Mouse (Mus musculus) myocyte (in vitro differentiated cells): Measurements from ENCODE around the gene Muc5b. TPM values are rescaled to one million over a fixed set of nuclear protein-coding genes. Genes with fewer than 3 reads are reported as not detected.
"Not testable (repeated sequence)": the region's sequence is repeated elsewhere in the genome, so short reads cannot be mapped to it uniquely, and the experiment has no call there.

ENCODE experiments used
- H3K27me3 ChIP-seq: one replicate; pipeline ENCODE4 v1.6.1; 2011; ENCODE audit not compliant: control insufficient read depth, insufficient read depth, insufficient read length
- H3K36me3 ChIP-seq: one replicate; pipeline ENCODE4 v1.6.1; 2011; ENCODE audit not compliant: control insufficient read depth, insufficient read depth
- H3K4me2 ChIP-seq: one replicate; pipeline ENCODE4 v1.6.1; 2011; ENCODE audit warnings: low read depth, control low read depth
- H3K4me3 ChIP-seq: one replicate; pipeline ENCODE4 v1.5.1; 2011; ENCODE audit warnings: mild to moderate bottlenecking, control low read depth, moderate library complexity
- H3K79me2 ChIP-seq: one replicate; pipeline ENCODE4 v1.6.1; 2011; ENCODE audit not compliant: control insufficient read depth, insufficient read depth
- H3ac ChIP-seq: one replicate; pipeline ENCODE4 v1.6.1; 2011; ENCODE audit not compliant: control insufficient read depth, insufficient read length
- CEBPB ChIP-seq: IDR thresholded peaks from 2 replicates; pipeline ENCODE4 v1.6.1; 2011; ENCODE audit warnings: mild to moderate bottlenecking, moderate library complexity; ENCODE audit not compliant: poor library complexity, insufficient read depth, severe bottlenecking
- E2F4 ChIP-seq: IDR thresholded peaks from one replicate; pipeline ENCODE4 v1.6.1; 2011; ENCODE audit warnings: mild to moderate bottlenecking, control low read depth, moderate library complexity; ENCODE audit not compliant: insufficient read depth
- MAX ChIP-seq: IDR thresholded peaks from one replicate; pipeline ENCODE4 v1.6.1; 2011; ENCODE audit warnings: low read depth, mild to moderate bottlenecking, control low read depth
- MYOD1 ChIP-seq, 3 experiments: IDR thresholded peaks; one replicate each; pipeline ENCODE4 v1.6.1; 2011; ENCODE audit warnings: control low read depth in 2 of 3, low read depth in 2 of 3, mild to moderate bottlenecking in 2 of 3, moderate library complexity in 1 of 3; ENCODE audit not compliant: insufficient read length in 2 of 3, control insufficient read depth in 1 of 3
- MYOG ChIP-seq, 3 experiments: IDR thresholded peaks; one replicate each; pipeline ENCODE4 v1.6.1; 2011; ENCODE audit warnings: control low read depth in 2 of 3, low read depth in 2 of 3, mild to moderate bottlenecking in 2 of 3; ENCODE audit not compliant: insufficient read length in 2 of 3, control insufficient read depth in 1 of 3, insufficient read depth in 1 of 3
- POLR2A ChIP-seq: IDR thresholded peaks from one replicate; pipeline ENCODE4 v1.6.1; 2011; ENCODE audit warnings: low read depth, mild to moderate bottlenecking, control low read depth, moderate library complexity; ENCODE audit not compliant: insufficient read length
- POLR2AphosphoS2 ChIP-seq: IDR thresholded peaks from one replicate; pipeline ENCODE4 v1.6.1; 2011; ENCODE audit warnings: low read depth, control low read depth; ENCODE audit not compliant: insufficient read length
- REST ChIP-seq: IDR thresholded peaks from one replicate; pipeline ENCODE4 v1.6.1; 2011; ENCODE audit warnings: mild to moderate bottlenecking, control low read depth, moderate library complexity; ENCODE audit not compliant: insufficient read depth, insufficient read length
- SRF ChIP-seq: IDR thresholded peaks from one replicate; pipeline ENCODE4 v1.6.1; 2011; ENCODE audit warnings: low read depth; ENCODE audit not compliant: control insufficient read depth, insufficient read length
- TCF12 ChIP-seq: IDR thresholded peaks from one replicate; pipeline ENCODE4 v1.6.1; 2011; ENCODE audit warnings: mild to moderate bottlenecking, control low read depth; ENCODE audit not compliant: poor library complexity, insufficient read depth, severe bottlenecking
- TCF3 ChIP-seq: IDR thresholded peaks from one replicate; pipeline ENCODE4 v1.6.1; 2011; ENCODE audit warnings: low read depth, control low read depth; ENCODE audit not compliant: insufficient read length
- USF1 ChIP-seq: IDR thresholded peaks from one replicate; pipeline ENCODE4 v1.6.1; 2011; ENCODE audit warnings: low read depth, mild to moderate bottlenecking, control low read depth, moderate library complexity
- polyA plus RNA-seq: library from polyadenylated mRNA; unstranded; fragments of >200 nt; fragmentation: generic; extraction: Trizol; gene quantifications from one replicate; pipeline ENCODE4 v1.2.1, GENCODE M21; 2012; ENCODE audit warnings: missing spikeins

Muc5b gene
- polyA plus RNA-seq = 0.01 TPM

DNA sequence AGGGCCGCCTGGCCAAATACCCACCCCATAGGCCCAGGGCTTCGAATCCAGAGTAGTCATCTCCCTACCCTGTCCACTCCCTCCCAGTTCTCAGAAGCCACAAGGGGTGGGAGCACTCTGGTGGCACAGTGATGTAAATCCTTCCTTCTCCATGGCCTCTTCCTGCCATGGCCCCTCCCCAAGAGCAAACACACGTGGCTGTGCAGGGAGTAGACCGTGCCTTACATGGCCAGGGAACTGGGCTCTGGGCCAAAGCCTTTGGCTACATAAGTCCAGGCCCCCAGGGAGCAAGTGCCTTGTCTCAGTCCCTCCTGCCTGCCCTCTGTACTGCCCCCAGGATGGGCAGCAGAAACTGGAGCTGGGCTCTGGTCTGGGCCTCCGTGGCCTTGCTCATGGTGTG, at the start of gene Muc5b:
Muc5b (plus strand) TSS at position 292 of the 400 bp plus-strand sequence.
- Histone ChIP-seq H3K4me3 (no peak within 1 kb of the TSS), H3K4me2 (no peak within 1 kb of the TSS), H3K79me2 (no peaks in the 10 kb centered on the region), H3ac (no peak within 1 kb of the TSS), H3K36me3 (no peaks in the 10 kb centered on the region), H3K27me3 (peaks cover 24% of the 10 kb centered on the region)
- TF ChIP-seq MAX = no peak
- TF ChIP-seq TCF12 = no peak
- no peak for TF ChIP-seq POLR2AphosphoS2
- TF ChIP-seq MYOD1 (IDR thresholded peaks at IDR 0.05; ENCODE audit: control insufficient read depth in 1 of 3, insufficient read length in 2 of 3, low read depth in 2 of 3) = no peak
- TF ChIP-seq CEBPB = no peak
- TF ChIP-seq POLR2A = no peak
- no peak for TF ChIP-seq TCF3
- no peak for TF ChIP-seq SRF
- no peak for TF ChIP-seq E2F4
- no peak for TF ChIP-seq USF1
- no peak for TF ChIP-seq REST
- TF ChIP-seq MYOG (IDR thresholded peaks at IDR 0.05; ENCODE audit: control insufficient read depth in 1 of 3, insufficient read depth in 1 of 3, insufficient read length in 2 of 3, low read depth in 2 of 3) = no peak

DNA sequence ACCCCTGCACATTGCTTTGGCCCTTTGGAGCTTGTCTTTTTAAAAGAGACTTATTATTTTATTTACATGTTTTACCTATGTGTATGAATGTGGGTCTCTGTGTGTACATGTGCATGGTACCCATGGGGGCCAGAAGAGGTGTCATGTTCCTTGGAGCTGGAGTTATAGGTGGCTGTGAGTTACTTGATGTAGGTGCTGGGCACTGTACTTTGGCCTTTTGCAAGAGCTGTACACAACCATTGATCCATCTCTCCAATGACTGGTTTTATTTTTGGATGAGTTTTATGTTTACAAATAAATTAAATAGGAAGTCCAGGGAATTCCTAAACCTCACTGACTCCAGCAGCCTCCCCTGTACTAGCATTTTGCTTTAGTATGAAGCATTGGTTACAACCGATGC, 44.6 kb upstream of the Muc5b start:
- peaks cover 12% of the 10 kb centered on the region for H3K27me3 ChIP-seq
- no peaks in the 10 kb centered on the region for H3K36me3 ChIP-seq
- no peak overlapping the region for H3K4me3 ChIP-seq
- TF ChIP-seq E2F4 (no peak), USF1 (no peak), POLR2AphosphoS2 (no peak), SRF (no peak), MYOD1 (IDR thresholded peaks at IDR 0.05; ENCODE audit: control insufficient read depth in 1 of 3, insufficient read length in 2 of 3, low read depth in 2 of 3) (no peak), CEBPB (no peak), REST (no peak), POLR2A (no peak), MYOG (IDR thresholded peaks at IDR 0.05; ENCODE audit: control insufficient read depth in 1 of 3, insufficient read depth in 1 of 3, insufficient read length in 2 of 3, low read depth in 2 of 3) (no peak), MAX (no peak)
- H3ac ChIP-seq = no peak overlapping the region
- no peaks in the 10 kb centered on the region for H3K79me2 ChIP-seq
- no peak overlapping the region for H3K4me2 ChIP-seq

GRCm38 (mm10) chr7:141803206-141803605, 35.7 kb upstream of the Muc5b start:
- Histone ChIP-seq H3K27me3 (peaks cover 27% of the 10 kb centered on the region), H3K36me3 (no peaks in the 10 kb centered on the region), H3ac (no peak overlapping the region), H3K4me2 (no peak overlapping the region), H3K79me2 (no peaks in the 10 kb centered on the region), H3K4me3 (no peak overlapping the region)
- TF ChIP-seq CEBPB (no peak), TCF12 (no peak), MAX (no peak), MYOG (IDR thresholded peaks at IDR 0.05; ENCODE audit: control insufficient read depth in 1 of 3, insufficient read depth in 1 of 3, insufficient read length in 2 of 3, low read depth in 2 of 3) (no peak)

DNA sequence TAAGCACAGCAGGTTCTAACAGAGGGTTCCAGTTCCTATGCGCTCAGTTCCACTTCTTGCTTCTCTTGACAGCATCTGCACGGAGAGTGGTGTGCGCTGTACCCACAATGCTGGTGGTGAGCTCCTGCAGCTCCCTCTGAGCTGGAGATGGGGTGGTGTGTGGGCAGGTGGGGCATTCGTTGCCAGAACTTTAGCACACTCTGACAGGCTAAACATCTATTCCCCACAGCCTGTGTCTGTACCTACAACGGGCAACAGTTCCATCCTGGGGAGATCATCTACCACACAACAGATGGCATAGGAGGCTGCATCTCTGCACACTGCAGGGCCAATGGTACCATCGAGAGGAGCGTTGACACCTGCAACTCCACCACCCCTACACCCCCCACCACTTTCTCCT, 33.5 kb upstream of the Muc5b start:
- Histone ChIP-seq H3K4me3 (no peak overlapping the region), H3K79me2 (no peaks in the 10 kb centered on the region), H3K27me3 (peaks cover 27% of the 10 kb centered on the region), H3K36me3 (no peaks in the 10 kb centered on the region), H3ac (no peak overlapping the region), H3K4me2 (no peak overlapping the region)
- no peak for TF ChIP-seq USF1
- no peak for TF ChIP-seq POLR2AphosphoS2
- no peak for TF ChIP-seq POLR2A
- no peak for TF ChIP-seq TCF12
- no peak for TF ChIP-seq CEBPB
- no peak for TF ChIP-seq TCF3
- TF ChIP-seq MYOG (IDR thresholded peaks at IDR 0.05; ENCODE audit: control insufficient read depth in 1 of 3, insufficient read depth in 1 of 3, insufficient read length in 2 of 3, low read depth in 2 of 3) = no peak
- no peak for TF ChIP-seq REST

DNA sequence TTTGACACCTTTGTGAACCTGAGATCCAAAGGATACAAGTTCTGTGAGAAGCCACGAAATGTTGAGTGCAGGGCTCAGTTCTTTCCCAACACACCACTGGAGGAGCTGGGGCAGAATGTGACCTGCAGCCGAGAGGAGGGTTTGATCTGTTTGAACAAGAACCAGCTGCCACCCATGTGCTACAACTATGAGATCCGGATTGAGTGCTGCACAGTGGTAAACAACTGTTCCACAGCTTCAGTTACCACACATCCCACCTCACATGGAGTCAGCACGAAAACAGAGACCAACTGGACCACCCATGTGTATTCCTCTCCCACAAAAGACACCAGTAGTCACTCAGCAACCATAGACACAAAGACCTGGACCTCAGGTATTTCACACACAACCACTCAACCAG, 31.0 kb upstream of the Muc5b start:
- H3K36me3 ChIP-seq, H3K4me2 ChIP-seq, H3K79me2 ChIP-seq, H3K4me3 ChIP-seq, H3ac ChIP-seq: not testable (repeated sequence)
- peaks cover 24% of the 10 kb centered on the region for H3K27me3 ChIP-seq

DNA sequence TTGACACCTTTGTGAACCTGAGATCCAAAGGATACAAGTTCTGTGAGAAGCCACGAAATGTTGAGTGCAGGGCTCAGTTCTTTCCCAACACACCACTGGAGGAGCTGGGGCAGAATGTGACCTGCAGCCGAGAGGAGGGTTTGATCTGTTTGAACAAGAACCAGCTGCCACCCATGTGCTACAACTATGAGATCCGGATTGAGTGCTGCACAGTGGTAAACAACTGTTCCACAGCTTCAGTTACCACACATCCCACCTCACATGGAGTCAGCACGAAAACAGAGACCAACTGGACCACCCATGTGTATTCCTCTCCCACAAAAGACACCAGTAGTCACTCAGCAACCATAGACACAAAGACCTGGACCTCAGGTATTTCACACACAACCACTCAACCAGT, 28.9 kb upstream of the Muc5b start:
- H3K27me3 ChIP-seq = peaks cover 11% of the 10 kb centered on the region
- H3ac ChIP-seq = not testable (repeated sequence)

More for the DNA sequence above, 28.9 kb upstream of the Muc5b start:
- H3K4me2 ChIP-seq, H3K79me2 ChIP-seq, H3K36me3 ChIP-seq, H3K4me3 ChIP-seq: not testable (repeated sequence)
